Mouse (Mus musculus) left cerebral cortex, postnatal 4 days (tissue): ENCODE data around the gene Sult3a2. TPM values are rescaled to one million over a fixed set of nuclear protein-coding genes. Genes with fewer than 3 reads are reported as not detected.
"Not testable (repeated sequence)": the region's sequence is repeated elsewhere in the genome, so short reads cannot be mapped to it uniquely, and the experiment has no call there.

ENCODE experiments used
- DNase-seq: peaks from one replicate; pipeline ENCODE4 v3.0.0-alpha.2; 2022
- intact Hi-C: fragments of 180-260 bp; cut with DNase I; formaldehyde crosslinking; loops from one replicate; pipeline ENCODE4 v1.15.1; 2025
- total RNA-seq, 2 experiments: library from RNA; stranded (reverse); gene quantifications; 2 replicates each; pipeline ENCODE4 v1.2.3; 2021

The Sult3a2 gene
- total RNA-seq, result under 1 TPM in 1 of 2 experiments, not detected in 1; 0.76 TPM

GRCm38 (mm10) chr10:33786604-33787003, at the start of gene Sult3a2:
Gene Sult3a2, minus strand, starts transcription at chr10:33786704.
- DNase-seq, result no peak
- intact Hi-C loops, result no loop called here

GRCm38 (mm10) chr10:33820892-33821291, 34.4 kb upstream of the Sult3a2 start:
- DNase-seq, result no peak
- intact Hi-C loops, result no loop called here

- DNase-seq, result no peak
These were observed 30.4 kb upstream of the Sult3a2 start for GRCm38 (mm10) chr10:33816923-33817322.

GRCm38 (mm10) chr10:33814266-33814665, 27.8 kb upstream of the Sult3a2 start:
- intact Hi-C loops, result no loop called here
- no peak for DNase-seq

More at GRCm38 (mm10) chr10:33816923-33817322, 30.4 kb upstream of the Sult3a2 start:
- intact Hi-C loops, result no loop called here

GRCm38 (mm10) chr10:33811807-33812206, 25.3 kb upstream of the Sult3a2 start:
- intact Hi-C loops, result no loop called here
- no peak for DNase-seq

GRCm38 (mm10) chr10:33797221-33797949, 10.9 kb upstream of the Sult3a2 start:
- intact Hi-C loops, DNase-seq: not testable (repeated sequence)

GRCm38 (mm10) chr10:33796269-33796915, 9.9 kb upstream of the Sult3a2 start:
- DNase-seq, intact Hi-C loops: not testable (repeated sequence)

- DNase-seq, intact Hi-C loops: not testable (repeated sequence)
These were observed 5.7 kb upstream of the Sult3a2 start for GRCm38 (mm10) chr10:33792166-33792565.

GRCm38 (mm10) chr10:33787541-33787940, 1.0 kb upstream of the Sult3a2 start:
- no peak for DNase-seq
- intact Hi-C loops, result no loop called here

- intact Hi-C loops, result not testable (repeated sequence)
These were observed 51.3 kb downstream of the Sult3a2 start for GRCm38 (mm10) chr10:33735251-33735650.

GRCm38 (mm10) chr10:33733241-33733640, 53.3 kb downstream of the Sult3a2 start:
- intact Hi-C loops, result no loop called here

More at GRCm38 (mm10) chr10:33735251-33735650, 51.3 kb downstream of the Sult3a2 start:
- not testable (repeated sequence) for DNase-seq

GRCm38 (mm10) chr10:33732409-33733185, 53.9 kb downstream of the Sult3a2 start:
- intact Hi-C loops, result no loop called here
- no peak for DNase-seq

More at GRCm38 (mm10) chr10:33733241-33733640, 53.3 kb downstream of the Sult3a2 start:
- no peak for DNase-seq

GRCm38 (mm10) chr10:33723764-33724163, 62.7 kb downstream of the Sult3a2 start:
- intact Hi-C loops, result no loop called here
- DNase-seq, result no peak

- intact Hi-C loops, result no loop called here
These were observed 64.6 kb downstream of the Sult3a2 start for GRCm38 (mm10) chr10:33721827-33722438.

More at GRCm38 (mm10) chr10:33721827-33722438, 64.6 kb downstream of the Sult3a2 start:
- no peak for DNase-seq

Other genes with a start within 250 kb of the Sult3a2 start
- gene Clvs2, start 161.9 kb downstream of the Sult3a2 start, total RNA-seq, result 10 to 100 TPM; 62.4 to 76.9 TPM
- gene Sult3a1, start 71.0 kb upstream of the Sult3a2 start, total RNA-seq, result not detected
- gene Rsph4a, start 118.4 kb upstream of the Sult3a2 start, total RNA-seq, result 1 to 10 TPM; 2.0 to 2.8 TPM
- gene Zup1, start 164.6 kb upstream of the Sult3a2 start, total RNA-seq, result 10 to 100 TPM; 16.7 to 16.8 TPM
- gene Rwdd1, start 232.9 kb upstream of the Sult3a2 start, total RNA-seq, result 100 to 1,000 TPM; 118 to 126 TPM